Mouse (Mus musculus): ENCODE results near the gene Fam20b.
A peak's percentile ranks its signal among the peaks of the same experiment; 100 is the strongest.

Fam20b gene

GRCm38 (mm10) chr1:156727234-156728108 is 8.6 kb upstream of the Fam20b start:
- DNase-seq, result no peak

DNA sequence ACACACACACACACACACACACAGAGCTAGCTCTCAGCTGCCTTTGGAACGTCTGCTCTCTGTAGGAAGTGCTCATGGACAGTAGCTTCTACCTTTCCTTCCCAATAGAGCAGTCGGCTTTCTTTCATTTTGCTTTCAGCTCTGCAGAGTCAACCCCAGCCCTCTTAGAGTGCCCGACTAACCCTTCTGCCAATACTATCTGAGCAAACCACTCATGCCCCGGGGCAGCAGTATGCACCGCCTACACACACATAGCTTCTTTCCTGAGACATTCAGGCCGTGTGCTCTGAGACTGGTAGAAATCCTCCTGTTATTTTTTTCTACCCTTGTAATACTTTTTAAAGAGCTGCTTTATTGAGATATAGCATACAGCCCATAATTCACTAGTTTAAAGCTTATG is 3.2 kb upstream of the Fam20b start:
- DNase-seq, result no peak

DNA sequence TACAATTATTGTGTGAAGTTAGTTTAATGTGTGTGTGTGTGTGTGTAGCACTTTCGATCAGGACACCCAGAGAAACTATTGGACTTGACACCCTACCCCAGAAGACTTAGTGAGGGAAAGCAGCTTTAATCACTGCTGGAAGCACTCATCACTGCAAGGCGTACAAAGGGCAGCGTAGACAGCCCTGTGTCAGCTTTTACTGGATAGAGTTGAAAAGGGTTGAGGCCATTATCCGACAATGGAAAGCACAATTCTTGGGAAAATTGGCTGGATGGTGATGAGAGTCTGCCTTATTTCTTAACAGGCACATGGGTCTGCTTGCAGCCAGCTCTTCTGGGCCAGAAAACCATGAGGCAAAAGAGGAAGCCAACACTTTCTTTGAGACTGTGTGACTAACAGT is 1.2 kb upstream of the Fam20b start:
- DNase-seq, result no peak

DNA sequence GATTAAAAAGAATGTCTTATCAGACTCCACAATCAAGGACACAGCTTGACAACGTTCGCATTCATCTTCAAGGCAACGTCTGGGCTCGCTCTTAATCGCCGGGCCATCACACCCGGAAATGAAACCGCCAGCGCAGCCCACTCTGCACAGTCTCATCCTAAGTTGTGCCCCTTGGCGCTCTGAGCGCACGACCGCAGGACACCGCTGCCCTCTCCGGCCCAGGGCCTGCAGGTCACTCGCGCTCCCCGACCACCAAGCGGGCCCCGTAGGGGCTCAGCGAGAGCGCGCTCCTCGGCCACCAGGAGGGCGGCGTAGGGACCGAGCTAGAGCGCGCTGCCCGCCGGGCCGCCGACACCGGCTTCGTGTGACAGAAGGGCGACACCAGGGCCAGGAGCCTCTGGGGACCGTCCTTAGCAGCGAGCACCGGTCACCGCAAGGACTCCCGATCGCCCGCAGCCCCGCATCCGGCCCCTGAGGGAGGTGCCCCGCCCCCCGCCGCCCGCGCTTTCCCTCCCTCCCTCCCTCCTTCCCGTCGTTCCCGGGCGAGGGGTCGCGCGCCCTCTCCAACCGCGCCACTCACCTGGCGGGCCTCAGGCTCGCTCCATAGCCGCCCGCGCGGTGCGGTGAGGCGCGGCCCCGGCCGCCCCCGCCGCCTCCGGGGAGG is 468 bp downstream of the Fam20b start:
- DNase-seq, result peak; percentile 55 to 71

DNA sequence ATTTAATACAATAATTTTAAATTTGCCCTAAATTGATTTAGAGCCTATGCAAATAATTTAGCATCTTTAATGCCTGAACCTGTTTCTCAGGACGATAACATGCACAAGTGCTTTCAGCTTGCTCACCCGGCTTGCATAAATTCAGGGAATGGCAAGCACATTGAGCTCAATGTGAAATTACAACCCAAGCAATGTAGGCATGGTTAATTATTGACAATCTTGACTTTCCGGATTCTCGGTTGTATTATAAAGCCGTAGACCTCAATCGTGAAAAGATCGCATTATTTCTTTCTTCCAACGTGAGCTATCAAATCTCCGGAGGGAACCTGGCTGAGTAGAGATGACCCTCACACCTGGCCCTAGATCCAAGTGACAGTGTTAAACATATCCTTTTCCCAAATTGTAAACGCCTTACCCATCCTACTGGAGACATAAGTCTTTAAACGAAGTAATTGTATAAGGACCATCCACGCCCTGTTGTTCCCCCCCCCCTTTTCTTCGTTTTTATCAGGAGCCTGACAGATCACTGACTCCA is 1.1 kb downstream of the Fam20b start:
- DNase-seq, result no peak

GRCm38 (mm10) chr1:156716681-156717080 is 2.2 kb downstream of the Fam20b start:
- no peak for DNase-seq

GRCm38 (mm10) chr1:156710472-156711098 is 8.3 kb downstream of the Fam20b start:
- DNase-seq, result peak in 1 of 2 experiments; percentile 27

DNA sequence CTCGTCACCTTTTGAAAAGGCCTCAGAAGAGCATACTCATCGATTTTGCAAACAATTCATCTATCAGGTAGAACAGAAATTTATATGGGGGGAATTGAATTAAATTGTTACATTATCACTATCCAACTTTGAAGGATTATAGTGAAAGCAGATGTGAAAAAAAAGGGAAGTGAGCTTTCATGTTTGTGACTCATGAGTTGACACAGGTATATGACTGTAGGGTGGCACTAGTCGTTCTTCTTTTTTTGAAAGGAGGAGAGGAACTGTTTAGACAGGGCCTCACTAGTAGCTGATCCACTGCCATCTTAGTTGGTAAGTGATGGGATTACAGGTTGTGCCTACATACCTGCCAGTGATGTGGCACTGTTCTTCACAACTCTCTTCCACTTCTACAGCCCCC is 10.2 kb downstream of the Fam20b start:
- DNase-seq, result no peak

GRCm38 (mm10) chr1:156705696-156706285 is 13.1 kb downstream of the Fam20b start:
- no peak for DNase-seq

DNA sequence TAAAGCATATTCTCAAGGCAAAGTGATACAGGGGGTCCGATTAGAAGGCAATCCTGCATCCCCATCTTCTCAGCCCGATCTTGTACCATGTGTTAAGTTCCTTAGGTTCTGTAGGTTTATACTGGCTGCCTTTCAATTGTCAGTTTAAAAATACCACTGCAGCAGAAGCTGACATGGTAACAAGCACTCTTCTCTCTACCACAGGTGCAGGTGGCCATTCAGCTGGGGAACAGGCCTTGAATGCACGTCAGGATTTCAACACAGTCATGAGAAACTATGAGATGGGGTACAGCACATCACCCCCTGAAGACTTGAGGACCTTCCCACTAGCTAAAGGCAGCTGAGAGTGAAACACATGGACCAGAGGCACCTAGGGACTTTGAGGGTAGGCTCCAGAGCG is 15.4 kb downstream of the Fam20b start:
- DNase-seq, result no peak

DNA sequence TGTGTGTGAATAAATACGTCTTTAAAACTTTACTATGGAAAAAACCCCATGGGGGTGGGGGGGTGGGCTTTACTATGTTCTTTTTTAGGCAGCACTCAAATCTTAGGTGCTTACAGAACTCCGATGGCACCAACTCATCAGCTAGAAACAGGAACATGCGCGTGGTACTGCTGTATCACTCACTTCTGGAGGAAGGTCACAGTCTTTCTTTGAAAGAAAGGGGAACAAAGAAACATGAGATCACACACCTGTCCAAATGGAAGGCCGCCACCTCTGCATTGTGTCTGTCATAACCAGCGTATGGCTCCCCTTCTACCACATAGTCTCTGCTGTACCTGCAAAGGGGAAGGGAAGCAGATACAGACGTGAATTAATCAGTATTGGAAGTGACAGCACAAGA is 16.7 kb downstream of the Fam20b start:
- no peak for DNase-seq

DNA sequence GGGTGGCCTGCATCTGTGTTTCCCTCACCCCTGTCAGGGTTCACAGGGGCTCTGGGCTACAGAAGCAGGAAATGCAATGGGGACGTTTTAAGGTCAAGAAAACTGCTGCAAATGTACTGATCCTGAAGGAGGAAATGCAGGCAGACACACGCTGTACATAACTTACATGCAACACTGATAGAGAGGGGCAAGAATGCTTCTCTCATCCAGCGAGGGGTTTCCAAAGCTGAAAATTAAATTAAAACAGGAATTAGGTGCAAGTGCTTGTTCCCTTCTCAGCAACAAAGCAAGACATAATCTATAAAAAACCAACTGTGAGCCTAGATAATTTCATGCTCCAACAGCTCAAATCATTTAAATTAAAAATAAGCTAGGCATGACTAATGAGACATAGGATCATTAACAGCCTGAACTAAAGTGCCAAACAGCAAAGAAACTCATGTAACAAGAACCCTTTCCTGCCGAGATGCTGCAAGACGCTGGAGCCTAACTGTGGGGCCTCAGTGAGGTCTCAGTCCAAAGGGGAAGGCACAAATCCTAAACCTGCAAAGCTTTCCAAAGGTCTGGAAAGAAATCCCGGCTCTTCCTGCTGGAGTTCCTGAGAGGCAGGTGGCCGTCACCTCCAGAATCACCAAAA is 32.7 kb downstream of the Fam20b start:
- no peak for DNase-seq

GRCm38 (mm10) chr1:156679599-156679998 is 39.3 kb downstream of the Fam20b start:
- no peak for DNase-seq

DNA sequence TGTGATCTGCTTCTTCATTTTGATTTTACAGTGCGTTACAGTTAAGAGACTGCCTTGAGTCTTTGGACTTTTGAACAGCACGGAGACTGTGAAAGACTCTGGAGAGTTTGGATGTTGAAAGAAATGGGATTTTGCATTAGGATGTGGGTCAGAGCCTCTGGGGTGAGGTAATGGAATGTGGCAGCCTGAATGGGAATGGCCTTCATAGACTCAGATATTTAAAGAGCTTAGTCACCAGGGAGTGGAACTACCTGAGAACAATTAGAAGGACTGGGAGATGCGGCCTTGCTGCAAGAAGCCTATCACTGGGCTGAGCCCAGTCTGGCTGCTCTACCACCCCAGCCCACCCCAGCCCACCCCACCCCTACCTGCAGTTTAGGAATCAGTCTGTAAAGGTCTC is 41.7 kb downstream of the Fam20b start:
- no peak for DNase-seq

DNA sequence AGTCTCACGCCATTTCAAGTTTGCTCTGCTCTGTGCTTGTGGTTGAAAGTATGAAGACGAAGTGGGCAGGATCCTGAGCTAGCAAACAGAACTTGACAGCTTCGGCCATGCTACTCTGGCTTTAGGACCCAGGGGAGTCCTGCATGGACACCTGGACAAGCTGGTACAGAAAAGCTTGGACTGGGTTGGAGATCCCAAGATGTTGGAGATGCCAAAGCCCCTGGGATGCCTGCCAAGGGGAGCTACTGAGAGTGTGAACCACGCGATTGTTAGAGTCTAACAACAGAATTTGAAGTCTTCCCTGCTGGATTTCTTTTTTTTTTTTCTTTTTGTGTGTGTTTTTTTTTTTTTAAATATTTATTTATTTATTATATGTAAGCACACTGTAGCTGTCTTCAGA is 42.3 kb downstream of the Fam20b start:
- DNase-seq, result peak; percentile 45 to 52

GRCm38 (mm10) chr1:156676171-156676570 is 42.7 kb downstream of the Fam20b start:
- DNase-seq, result peak; percentile 45 to 75

- DNase-seq, result peak; percentile 70 to 74
Observed at GRCm38 (mm10) chr1:156674195-156675000, 44.5 kb downstream of the Fam20b start, which contains the start of gene Tor3a. Tor3a (minus strand) TSS chr1:156674356.

GRCm38 (mm10) chr1:156673476-156674194 is 45.3 kb downstream of the Fam20b start:
- DNase-seq, result peak in 1 of 2 experiments; percentile 35

DNA sequence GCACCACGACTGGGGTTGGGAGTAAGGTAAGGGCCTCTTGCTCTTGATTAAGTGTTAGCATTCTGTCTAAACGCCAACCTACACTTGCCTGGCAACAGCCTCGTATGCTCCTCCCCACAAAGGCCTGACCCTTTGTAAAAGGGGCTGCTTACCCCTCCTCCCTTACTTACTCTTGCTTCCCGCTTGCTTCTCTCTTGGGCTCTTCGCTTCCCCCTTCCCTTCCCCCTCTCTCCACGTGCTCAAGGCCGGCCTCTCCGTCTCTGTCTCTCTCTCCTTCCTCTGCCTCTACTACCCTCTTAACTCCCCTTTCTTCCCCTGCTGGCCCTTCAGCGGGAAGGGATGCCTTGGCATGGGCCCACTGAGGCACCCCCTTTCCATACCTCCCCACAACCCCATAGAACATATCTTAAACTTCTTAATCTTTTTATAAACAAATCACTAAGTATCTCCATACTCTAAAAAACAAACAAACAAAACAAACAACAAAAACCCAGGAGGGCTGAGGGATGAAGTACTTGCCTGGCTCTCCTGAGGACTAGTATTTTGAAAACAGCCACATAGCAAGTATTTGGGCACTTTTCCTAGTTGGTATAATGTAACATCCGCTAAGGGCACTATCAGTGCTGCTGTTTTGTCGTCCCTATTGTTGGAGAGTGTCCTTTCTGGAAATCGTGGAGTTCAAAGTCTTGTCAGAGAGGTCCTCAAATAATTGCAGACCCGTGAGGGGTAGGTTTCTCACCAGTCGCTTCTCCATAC is 46.0 kb downstream of the Fam20b start:
- DNase-seq, result no peak

DNA sequence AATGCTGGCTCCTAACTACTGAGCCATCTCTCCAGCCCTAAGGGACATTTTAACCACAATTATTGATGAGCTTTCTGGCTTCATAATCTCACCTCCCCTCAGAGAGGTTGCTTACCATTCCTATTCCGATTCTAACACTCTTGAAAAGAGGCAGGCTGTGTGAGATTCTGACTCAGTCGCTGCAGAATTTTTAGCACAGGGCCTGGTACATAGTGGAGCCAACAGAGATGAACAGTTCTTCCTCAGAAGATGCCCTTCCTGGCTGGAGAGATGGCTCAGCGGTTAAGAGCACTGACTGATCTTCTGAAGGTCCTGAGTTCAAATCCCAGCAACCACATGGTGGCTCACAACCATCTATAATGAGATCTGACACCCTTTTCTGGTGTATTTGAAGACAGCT is 47.0 kb downstream of the Fam20b start:
- DNase-seq, result no peak

All from cerebellum, adult 18-20 months (tissue).